ENCODE assay signal across 8 mouse cellular contexts in genomic region chr1:91523759-91524158, GRCm38 (mm10). TPM values are rescaled to one million over a fixed set of nuclear protein-coding genes. Genes with fewer than 3 reads are reported as not detected.
DNase-seq lines count a peak whose midpoint lies in the region; ATAC-seq and TF ChIP-seq lines count a peak whose summit lies in the region.

No protein-coding gene starts in this region.

- H3K9me3 ChIP-seq in embryonic facial prominence, embryonic 11.5 days (replicated peaks; ENCODE audit: control insufficient read depth, low read length), result no peaks in the 10 kb centered on the region
- H3K9me3 ChIP-seq in liver, postnatal 0 days (ENCODE audit: low read length), result no peaks in the 10 kb centered on the region

- DNase-seq in ES-CJ7 (ENCODE audit: low read depth, low spot score), result peak; percentile 57
- peak; percentile 71 for DNase-seq in adrenal gland, postnatal 10 days
- peak; percentile 81 for DNase-seq in embryonic facial prominence, embryonic 11.5 days (ENCODE audit: low spot score)
- DNase-seq in heart, postnatal 25 days (ENCODE audit: low spot score), result peak; percentile 10
- DNase-seq in kidney, postnatal 4 days, result peak; percentile 72 to 77
- peak; percentile 78 for DNase-seq in liver, postnatal 0 days
- peak; percentile 44 for DNase-seq in yolk sac, embryonic 10.5 days (ENCODE audit: low spot score)

- H3K27me3 ChIP-seq in embryonic facial prominence, embryonic 11.5 days (ENCODE audit: control insufficient read depth, insufficient read depth, low read length), result no peaks in the 10 kb centered on the region
- no peaks in the 10 kb centered on the region for H3K27me3 ChIP-seq in liver, postnatal 0 days (ENCODE audit: insufficient read depth, low read length)

- 10% methylated on average over 10 of the region's 10 CpGs for WGBS in embryonic facial prominence, embryonic 11.5 days
- WGBS in liver, postnatal 0 days (ENCODE audit: insufficient replicate concordance), result 13% methylated on average over 10 of the region's 10 CpGs

- TF ChIP-seq CTCF in liver, postnatal 0 days (IDR thresholded peaks at IDR 0.05; ENCODE audit: low read depth), result peak; percentile 99

- no peak overlapping the region for H3K9ac ChIP-seq in embryonic facial prominence, embryonic 11.5 days (replicated peaks; ENCODE audit: low read length)
- no peak overlapping the region for H3K9ac ChIP-seq in liver, postnatal 0 days (replicated peaks)

- peaks cover 2% of the 10 kb centered on the region for H3K36me3 ChIP-seq in embryonic facial prominence, embryonic 11.5 days (replicated peaks; ENCODE audit: control insufficient read depth, insufficient read depth, low read depth, low read length)
- H3K36me3 ChIP-seq in liver, postnatal 0 days (replicated peaks; ENCODE audit: insufficient read depth, low read length), result peaks cover 7% of the 10 kb centered on the region

- no peak overlapping the region for H3K27ac ChIP-seq in embryonic facial prominence, embryonic 11.5 days (replicated peaks; ENCODE audit: low read depth, low read length)
- H3K27ac ChIP-seq in liver, postnatal 0 days (ENCODE audit: low read depth), result no peak overlapping the region

- 0 out of 2 replicates have a peak, but pooled peaks have one; percentile 52 for ATAC-seq in embryonic facial prominence, embryonic 11.5 days (replicated peaks; ENCODE audit: insufficient number of reproducible peaks, low FRiP score, low TSS enrichment, low read depth)
- peak; percentile 73; the same call in 1 of the 2 replicates for ATAC-seq in liver, postnatal 0 days
- peak; percentile 81 for ATAC-seq in neutrophil, adult 5-6 weeks (ENCODE audit: extremely low read depth, insufficient number of reproducible peaks, low FRiP score, poor library complexity, severe bottlenecking)

- intact Hi-C loops in heart, postnatal 25 days (cut with DNase I), result loop anchor here (2.0 kb wide), 3 partner anchors 41 to 351 kb away; no protein-coding TSS in a partner anchor

- TF ChIP-seq EP300 in liver, postnatal 0 days (IDR thresholded peaks at IDR 0.05; ENCODE audit: low read depth), result no peak

- no peak overlapping the region for H3K4me3 ChIP-seq in embryonic facial prominence, embryonic 11.5 days (ENCODE audit: low read depth, low read length)
- no peak overlapping the region for H3K4me3 ChIP-seq in liver, postnatal 0 days (ENCODE audit: low read depth, low read length)

- H3K4me2 ChIP-seq in embryonic facial prominence, embryonic 11.5 days (ENCODE audit: low read depth, low read length), result no peak overlapping the region
- no peak overlapping the region for H3K4me2 ChIP-seq in liver, postnatal 0 days (ENCODE audit: low read depth, low read length)

- no peaks in the 10 kb centered on the region for H3K4me1 ChIP-seq in embryonic facial prominence, embryonic 11.5 days (ENCODE audit: control insufficient read depth, insufficient read depth, low read length)
- 0 out of 2 replicates have a peak, but pooled peaks cover 2% of the 10 kb centered on the region for H3K4me1 ChIP-seq in liver, postnatal 0 days (ENCODE audit: insufficient read depth)

RNA-seq across cellular contexts. Expression of gene Asb1, which starts 16.6 kb away (rescaled TPM):
- total RNA-seq in adrenal gland, postnatal 10 days (2021), result 10 to 100 TPM; 18.3 to 19.9 TPM
- 6.8 and 7.3 TPM in 2 replicates for polyA plus RNA-seq in embryonic facial prominence, embryonic 11.5 days (2014; fragmentation: Nextera tagmentation; extraction: Ambion mirVana)
- 10 to 100 TPM; 16.1 to 17.3 TPM for total RNA-seq in heart, postnatal 25 days (2021)
- 4.6 and 4.8 TPM in 2 replicates for polyA plus RNA-seq in liver, postnatal 0 days (2015; fragmentation: Nextera tagmentation; extraction: Ambion mirVana)
- total RNA-seq in neutrophil, adult 5-6 weeks (2017), result 10.2 and 10.6 TPM in 2 replicates

RNA-seq across cellular contexts. Expression of gene Traf3ip1, which starts 29.3 kb away (rescaled TPM):
- 1 to 10 TPM; 8.0 to 9.1 TPM for total RNA-seq in adrenal gland, postnatal 10 days (2021)
- polyA plus RNA-seq in embryonic facial prominence, embryonic 11.5 days (2014; fragmentation: Nextera tagmentation; extraction: Ambion mirVana), result 7.2 and 8.4 TPM in 2 replicates
- total RNA-seq in heart, postnatal 25 days (2021), result 1 to 10 TPM; 5.7 to 5.9 TPM
- 2.2 and 2.5 TPM in 2 replicates for polyA plus RNA-seq in liver, postnatal 0 days (2015; fragmentation: Nextera tagmentation; extraction: Ambion mirVana)
- total RNA-seq in neutrophil, adult 5-6 weeks (2017), result 7.2 and 8.4 TPM in 2 replicates

Comparison
In these comparisons a context has a peak if more than half of its experiments do, and no peak if none do; other contexts are left out.
1. DNase-seq: peak in every context shown above with its lines; median percentile 81 in embryonic facial prominence, embryonic 11.5 days; 78 in liver, postnatal 0 days; 74 in kidney, postnatal 4 days; 71 in adrenal gland, postnatal 10 days; 57 in ES-CJ7; 44 in yolk sac, embryonic 10.5 days; 10 in heart, postnatal 25 days.